Mouse (Mus musculus): Measurements from ENCODE around the gene Fuk. TPM values are rescaled to one million over a fixed set of nuclear protein-coding genes. Genes with fewer than 3 reads are reported as not detected.
"Not testable (repeated sequence)": the region's sequence is repeated elsewhere in the genome, so short reads cannot be mapped to it uniquely, and the experiment has no call there.

The Fuk gene
- total RNA-seq, 1 experiment: 17.8 TPM

- H3K4me3 ChIP-seq (ENCODE audit: insufficient read depth in 1 of 2, low read depth in 1 of 2, low read length in 2 of 2, poor library complexity in 1 of 2, severe bottlenecking in 1 of 2); DNase-seq (ENCODE audit: low read depth, low spot score); H3K9ac ChIP-seq (ENCODE audit: insufficient read depth, low read depth, low read length, poor library complexity, severe bottlenecking); in situ Hi-C loops (cut with MboI; ENCODE audit: low sequenced_read_pairs in 2 of 2, unreplicated experiment in 2 of 2); H3K4me1 ChIP-seq (ENCODE audit: control insufficient read depth in 2 of 2, insufficient read depth in 2 of 2, low read length in 2 of 2, poor library complexity in 1 of 2); H3K27ac ChIP-seq (ENCODE audit: insufficient read depth, low read depth, low read length, poor library complexity, severe bottlenecking); H3K9me3 ChIP-seq (ENCODE audit: control insufficient read depth, insufficient read depth, low read depth, low read length): not testable (repeated sequence)
- peaks cover 24% of the 10 kb centered on the region for H3K36me3 ChIP-seq (ENCODE audit: control insufficient read depth, insufficient read depth, low read length, poor library complexity, severe bottlenecking)
- TF ChIP-seq ZNF384 (IDR thresholded peaks at IDR 0.05; ENCODE audit: low read depth, low read length): peak; percentile 67
Measured at GRCm38 (mm10) chr8:110861347-110862025, 40.8 kb downstream of the Fuk start.

GRCm38 (mm10) chr8:110859651-110860501, 42.4 kb downstream of the Fuk start:
- no peak overlapping the region for H3K9ac ChIP-seq (ENCODE audit: insufficient read depth, low read depth, low read length, poor library complexity, severe bottlenecking)
- no peak overlapping the region for H3K27ac ChIP-seq (ENCODE audit: insufficient read depth, low read depth, low read length, poor library complexity, severe bottlenecking)
- in situ Hi-C loops (cut with MboI; ENCODE audit: low sequenced_read_pairs in 2 of 2, unreplicated experiment in 2 of 2): no loop called here
- H3K36me3 ChIP-seq (ENCODE audit: control insufficient read depth, insufficient read depth, low read length, poor library complexity, severe bottlenecking): peaks cover 25% of the 10 kb centered on the region
- no peak overlapping the region for H3K4me3 ChIP-seq (ENCODE audit: insufficient read depth in 1 of 2, low read depth in 1 of 2, low read length in 2 of 2, poor library complexity in 1 of 2, severe bottlenecking in 1 of 2)
- TF ChIP-seq MAFK (IDR thresholded peaks at IDR 0.05; ENCODE audit: insufficient read depth, low read depth, low read length): no peak
- TF ChIP-seq HCFC1 (IDR thresholded peaks at IDR 0.05; ENCODE audit: borderline replicate concordance, insufficient read depth, low read length): no peak
- TF ChIP-seq ZNF384 (IDR thresholded peaks at IDR 0.05; ENCODE audit: low read depth, low read length): no peak
- no peak for TF ChIP-seq CHD2 (IDR thresholded peaks at IDR 0.05; ENCODE audit: low read depth, low read length)
- TF ChIP-seq ZC3H11A (IDR thresholded peaks at IDR 0.05; ENCODE audit: borderline replicate concordance, low read depth, low read length): no peak
- no peaks in the 10 kb centered on the region for H3K4me1 ChIP-seq (ENCODE audit: control insufficient read depth in 2 of 2, insufficient read depth in 2 of 2, low read length in 2 of 2, poor library complexity in 1 of 2)
- DNase-seq (ENCODE audit: low read depth, low spot score): no peak
- H3K9me3 ChIP-seq (ENCODE audit: control insufficient read depth, insufficient read depth, low read depth, low read length): no peaks in the 10 kb centered on the region

- Histone ChIP-seq H3K4me1 (ENCODE audit: control insufficient read depth in 2 of 2, insufficient read depth in 2 of 2, low read length in 2 of 2, poor library complexity in 1 of 2) (no peaks in the 10 kb centered on the region), H3K36me3 (ENCODE audit: control insufficient read depth, insufficient read depth, low read length, poor library complexity, severe bottlenecking) (peaks cover 28% of the 10 kb centered on the region), H3K4me3 (ENCODE audit: insufficient read depth in 1 of 2, low read depth in 1 of 2, low read length in 2 of 2, poor library complexity in 1 of 2, severe bottlenecking in 1 of 2) (no peak overlapping the region), H3K27ac (ENCODE audit: insufficient read depth, low read depth, low read length, poor library complexity, severe bottlenecking) (no peak overlapping the region), H3K9me3 (ENCODE audit: control insufficient read depth, insufficient read depth, low read depth, low read length) (no peaks in the 10 kb centered on the region), H3K9ac (ENCODE audit: insufficient read depth, low read depth, low read length, poor library complexity, severe bottlenecking) (no peak overlapping the region)
- in situ Hi-C loops (cut with MboI; ENCODE audit: low sequenced_read_pairs in 2 of 2, unreplicated experiment in 2 of 2): no loop called here
- DNase-seq (ENCODE audit: low read depth, low spot score): no peak
- TF ChIP-seq MAFK (IDR thresholded peaks at IDR 0.05; ENCODE audit: insufficient read depth, low read depth, low read length) (no peak), ZNF384 (IDR thresholded peaks at IDR 0.05; ENCODE audit: low read depth, low read length) (no peak), HCFC1 (IDR thresholded peaks at IDR 0.05; ENCODE audit: borderline replicate concordance, insufficient read depth, low read length) (no peak), ZC3H11A (IDR thresholded peaks at IDR 0.05; ENCODE audit: borderline replicate concordance, low read depth, low read length) (no peak), CHD2 (IDR thresholded peaks at IDR 0.05; ENCODE audit: low read depth, low read length) (no peak)
Measured at GRCm38 (mm10) chr8:110856760-110857461, 45.4 kb downstream of the Fuk start.

GRCm38 (mm10) chr8:110856073-110856472, 46.2 kb downstream of the Fuk start:
- H3K9ac ChIP-seq (ENCODE audit: insufficient read depth, low read depth, low read length, poor library complexity, severe bottlenecking); H3K9me3 ChIP-seq (ENCODE audit: control insufficient read depth, insufficient read depth, low read depth, low read length); H3K4me1 ChIP-seq (ENCODE audit: control insufficient read depth in 2 of 2, insufficient read depth in 2 of 2, low read length in 2 of 2, poor library complexity in 1 of 2); DNase-seq (ENCODE audit: low read depth, low spot score); H3K4me3 ChIP-seq (ENCODE audit: insufficient read depth in 1 of 2, low read depth in 1 of 2, low read length in 2 of 2, poor library complexity in 1 of 2, severe bottlenecking in 1 of 2); H3K27ac ChIP-seq (ENCODE audit: insufficient read depth, low read depth, low read length, poor library complexity, severe bottlenecking); in situ Hi-C loops (cut with MboI; ENCODE audit: low sequenced_read_pairs in 2 of 2, unreplicated experiment in 2 of 2): not testable (repeated sequence)
- H3K36me3 ChIP-seq (ENCODE audit: control insufficient read depth, insufficient read depth, low read length, poor library complexity, severe bottlenecking): peaks cover 33% of the 10 kb centered on the region
